Mouse (Mus musculus) kidney, postnatal 36 days (tissue): ENCODE results near the gene Syne3.

ENCODE experiments used
- DNase-seq, 2 experiments: peaks; one replicate each; pipeline ENCODE4 v3.0.0; 2021 to 2022; ENCODE audit warnings: mixed read lengths in 2 of 2

Gene Syne3

GRCm38 (mm10) chr12:105009370-105010212, at the start of gene Syne3:
Syne3 (minus strand) TSS chr12:105009809.
- DNase-seq: peak; percentile 85 to 91

DNA sequence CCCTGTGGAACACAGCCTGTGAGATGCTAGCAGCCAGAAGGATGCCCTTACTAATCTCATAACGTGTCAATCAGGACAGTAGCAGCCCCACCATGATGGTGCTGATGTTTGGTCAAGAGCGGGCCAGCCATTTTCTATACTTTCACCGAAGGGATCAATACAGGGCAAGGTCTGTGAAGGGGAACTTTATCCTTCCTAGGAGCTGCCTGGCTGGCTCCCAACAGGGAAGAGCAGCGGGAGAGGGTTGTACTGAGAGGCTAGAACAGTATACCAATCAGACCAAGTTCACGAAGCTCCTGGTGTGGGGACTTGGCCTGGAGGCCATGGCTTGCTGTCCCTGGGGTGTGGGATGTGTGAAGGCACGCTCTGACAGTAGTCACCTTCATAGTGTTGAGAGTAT, 45.7 kb upstream of the Syne3 start:
- no peak for DNase-seq

- no peak for DNase-seq
These were observed 44.4 kb upstream of the Syne3 start for GRCm38 (mm10) chr12:105054041-105054440.

- DNase-seq: peak; percentile 46 to 80
These were observed 41.3 kb upstream of the Syne3 start for GRCm38 (mm10) chr12:105050898-105051297.

GRCm38 (mm10) chr12:105049813-105050212, 40.2 kb upstream of the Syne3 start:
- no peak for DNase-seq

DNA sequence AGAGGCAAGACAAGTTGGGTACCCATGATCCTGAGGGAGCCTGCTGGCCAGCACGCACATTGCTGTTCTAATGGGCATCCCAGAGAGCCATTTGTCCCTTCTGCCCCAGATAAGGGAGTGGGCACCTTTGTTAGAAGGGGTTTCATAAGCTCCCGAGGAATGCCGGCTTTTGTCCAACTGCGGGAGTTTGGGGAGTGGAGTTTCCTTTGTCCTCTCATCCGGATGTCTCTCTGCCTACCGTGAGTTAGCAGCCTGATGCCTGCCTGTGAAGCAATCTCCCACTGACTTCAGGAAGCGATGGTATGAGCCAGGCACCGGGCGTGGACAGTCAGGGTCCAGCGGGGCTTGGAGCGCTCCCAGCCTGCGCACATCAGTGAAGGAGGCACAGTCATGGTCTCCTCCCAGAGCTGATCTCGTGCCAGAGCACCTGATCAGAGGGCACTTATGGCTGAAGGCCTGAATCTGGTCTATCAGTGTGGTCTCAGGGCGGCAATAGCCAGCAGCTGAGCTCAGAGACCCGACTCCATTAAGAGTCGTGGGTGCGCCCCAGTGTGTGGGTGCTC, 38.8 kb upstream of the Syne3 start:
- DNase-seq: peak in 1 of 2 experiments; percentile 51

GRCm38 (mm10) chr12:105044775-105045174, 35.2 kb upstream of the Syne3 start:
- peak; percentile 32 to 53 for DNase-seq

DNA sequence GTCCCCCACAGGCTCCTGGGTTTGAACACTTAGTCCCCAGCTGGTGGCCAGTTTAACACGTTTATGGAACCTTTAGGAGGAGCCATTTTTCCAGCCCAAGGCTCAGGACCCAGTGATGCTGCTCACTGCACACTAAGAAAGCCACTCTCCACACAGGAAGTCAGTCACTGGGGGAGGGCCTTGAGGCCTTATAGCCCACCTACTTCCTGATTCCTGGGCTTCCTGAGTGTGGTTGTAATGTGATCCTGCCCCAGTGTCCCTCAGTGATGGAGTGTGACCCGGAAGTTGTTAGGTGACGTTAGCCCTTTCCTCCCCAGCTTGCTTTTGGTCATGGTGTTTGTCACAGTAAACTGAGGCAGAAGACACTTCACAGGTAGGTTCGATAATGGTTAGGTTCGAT, 33.5 kb upstream of the Syne3 start:
- no peak for DNase-seq

DNA sequence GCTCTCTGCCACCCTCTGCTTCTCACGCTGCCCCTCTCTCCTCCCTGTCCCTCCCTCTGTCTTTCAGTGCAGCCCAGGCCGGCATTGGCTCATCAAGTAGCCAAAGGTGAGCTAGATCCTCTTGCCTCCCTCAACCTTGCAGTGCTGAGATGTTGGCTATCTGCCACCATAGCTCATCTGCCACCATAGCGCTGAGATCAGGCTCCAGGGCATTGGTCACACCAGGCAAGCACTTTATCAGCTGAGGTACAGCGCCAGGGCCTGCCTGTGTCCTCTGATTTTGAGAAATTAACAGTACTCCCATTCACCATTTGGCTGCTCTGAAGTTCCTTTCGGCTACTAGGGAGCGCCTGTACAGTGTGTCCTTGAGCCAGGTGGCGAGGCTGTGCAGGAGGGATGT, 31.3 kb upstream of the Syne3 start:
- no peak for DNase-seq

DNA sequence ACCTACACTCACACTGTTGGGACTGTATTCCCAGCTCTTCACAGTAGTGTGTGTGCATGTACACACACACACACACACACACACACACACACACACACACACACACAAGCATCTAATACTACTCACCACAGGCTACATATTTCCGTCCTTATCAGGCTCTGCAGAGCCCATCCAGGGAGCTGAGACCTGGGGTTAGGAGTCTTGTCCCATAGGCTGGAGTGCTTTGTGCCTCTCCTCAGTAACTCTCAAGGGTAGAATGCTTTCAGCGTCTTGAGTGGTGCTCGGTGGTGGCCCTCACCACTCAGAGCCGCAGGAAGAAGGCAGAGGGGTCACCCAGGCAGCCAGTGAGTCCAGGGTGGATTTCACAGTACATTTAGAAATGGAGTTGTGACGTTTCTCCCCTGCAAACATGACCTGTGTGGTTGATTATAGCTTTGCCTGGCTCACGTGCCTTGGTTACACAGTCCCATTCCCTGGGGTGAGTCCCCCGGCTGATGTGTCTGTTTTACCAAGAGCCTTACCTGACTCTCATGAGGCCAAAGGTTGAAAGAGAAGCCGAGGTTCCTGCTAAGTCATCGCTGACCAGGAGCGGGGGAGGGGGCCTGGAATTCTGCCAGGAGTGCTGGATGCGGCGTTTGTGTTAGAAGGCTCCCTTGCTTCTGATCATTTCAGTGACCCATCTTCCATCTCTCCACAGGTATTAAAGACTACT, 30.1 kb upstream of the Syne3 start:
- peak; percentile 66 to 83 for DNase-seq

- DNase-seq: no peak
These were observed 29.3 kb upstream of the Syne3 start for GRCm38 (mm10) chr12:105038918-105039317.

DNA sequence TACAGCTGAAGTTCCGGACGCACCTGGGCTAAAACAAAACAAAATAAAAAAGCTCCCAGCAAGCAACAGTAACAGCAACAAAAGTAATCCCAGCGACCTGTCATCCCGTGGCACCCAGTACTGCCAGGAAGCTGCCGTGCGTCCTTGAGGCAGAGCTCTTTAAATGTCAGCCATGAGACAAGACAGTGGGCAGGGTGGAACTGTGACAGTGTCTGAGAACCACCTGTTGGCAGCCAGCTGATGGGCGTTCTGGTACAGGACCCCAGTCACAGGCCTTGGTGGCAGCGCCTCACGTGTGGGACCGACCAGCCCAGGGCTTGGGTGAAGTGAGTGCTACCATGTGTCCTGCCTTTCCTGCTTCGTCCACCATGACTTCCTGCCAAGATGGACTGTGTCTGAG, 28.6 kb upstream of the Syne3 start:
- no peak for DNase-seq

- no peak for DNase-seq
These were observed 24.6 kb upstream of the Syne3 start for GRCm38 (mm10) chr12:105034130-105034769.

- DNase-seq: peak in 1 of 2 experiments; percentile 53
These were observed 23.5 kb upstream of the Syne3 start for GRCm38 (mm10) chr12:105032832-105033775.

- peak; percentile 99 to 100 for DNase-seq
These were observed 22.7 kb upstream of the Syne3 start, which contains the start of gene Glrx5 for GRCm38 (mm10) chr12:105032147-105032831. Glrx5 (plus strand) TSS chr12:105032688.

- DNase-seq: no peak
These were observed 21.8 kb upstream of the Syne3 start for GRCm38 (mm10) chr12:105031081-105032058.

GRCm38 (mm10) chr12:105029890-105030289, 20.3 kb upstream of the Syne3 start:
- no peak for DNase-seq

DNA sequence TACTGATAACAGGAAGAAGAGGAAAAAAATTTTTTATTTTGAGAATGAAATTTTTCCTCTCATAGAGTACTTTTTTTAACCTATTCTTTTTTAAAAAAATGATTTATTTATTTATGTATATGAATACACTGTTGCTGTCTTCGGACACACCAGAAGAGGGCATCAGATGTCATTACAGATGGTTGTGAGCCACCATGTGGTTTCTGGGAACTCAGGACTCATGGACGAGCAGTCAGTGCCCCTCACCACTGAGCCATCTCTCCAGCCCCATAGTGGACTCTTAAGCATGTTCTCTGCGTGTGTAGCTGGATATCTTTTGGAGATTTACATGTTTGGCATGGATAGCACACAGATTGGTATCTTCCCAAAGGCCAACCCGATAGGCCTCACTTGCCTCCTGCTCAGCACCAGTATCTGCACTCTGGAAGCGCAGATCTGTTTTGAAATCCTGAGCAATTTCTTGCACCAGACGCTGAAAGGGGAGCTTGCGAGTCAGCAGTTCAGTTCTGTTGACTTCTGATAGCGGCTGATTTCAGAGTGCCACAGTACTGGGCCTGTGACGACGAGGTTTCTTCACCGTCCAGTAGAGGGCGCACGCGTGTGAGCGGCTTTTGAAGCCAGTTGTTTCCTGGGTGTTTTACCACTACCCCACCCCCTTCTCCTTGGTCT, 17.8 kb upstream of the Syne3 start:
- DNase-seq: peak; percentile 78 to 92

DNA sequence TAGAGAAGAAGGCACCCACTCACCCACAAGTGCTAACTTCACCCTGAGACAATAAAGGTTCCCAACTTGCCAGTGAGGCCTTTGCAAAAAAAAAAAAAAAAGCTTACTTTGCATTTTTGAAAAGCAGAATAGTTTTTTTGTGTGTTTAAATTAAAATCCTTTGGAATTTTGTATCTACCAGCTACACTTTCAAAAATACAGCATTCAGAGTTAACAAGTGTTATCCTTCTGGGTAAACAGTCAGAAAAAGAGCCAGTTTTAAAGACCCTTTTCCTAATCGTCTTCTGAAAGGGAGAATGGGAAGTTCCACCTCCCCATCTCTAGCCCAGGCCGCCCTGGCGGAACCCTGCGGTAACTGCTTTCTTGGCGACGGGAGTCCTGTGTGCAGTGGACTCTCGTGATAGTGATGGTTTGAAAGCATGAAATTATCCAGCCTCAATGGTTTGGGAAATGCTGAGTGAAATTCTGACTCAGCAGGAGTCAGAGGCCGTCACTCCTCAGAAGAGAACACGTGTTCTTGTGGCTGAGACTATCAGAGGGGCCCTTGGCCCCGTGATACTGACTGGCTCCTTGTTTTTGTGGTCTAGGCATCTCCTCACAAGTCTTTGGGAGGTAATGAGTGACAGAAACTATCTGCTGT, 16.5 kb upstream of the Syne3 start:
- DNase-seq: no peak
